Mouse (Mus musculus) gastrocnemius, postnatal 25 days (tissue): ENCODE data around the gene Tgfb1. TPM values are rescaled to one million over a fixed set of nuclear protein-coding genes. Genes with fewer than 3 reads are reported as not detected.
A peak's percentile ranks its signal among the peaks of the same experiment; 100 is the strongest.

ENCODE experiments used
- DNase-seq: peaks from one replicate; pipeline ENCODE4 v3.0.0; 2022
- total RNA-seq, 2 experiments: library from RNA; stranded (reverse); gene quantifications; 1 replicate in 1 of 2; 2 replicates in 1 of 2; pipeline ENCODE4 v1.2.3; 2021

The Tgfb1 gene
- total RNA-seq, 2 experiments from 2014 or later, result 6.3 to 7.2 TPM

DNA sequence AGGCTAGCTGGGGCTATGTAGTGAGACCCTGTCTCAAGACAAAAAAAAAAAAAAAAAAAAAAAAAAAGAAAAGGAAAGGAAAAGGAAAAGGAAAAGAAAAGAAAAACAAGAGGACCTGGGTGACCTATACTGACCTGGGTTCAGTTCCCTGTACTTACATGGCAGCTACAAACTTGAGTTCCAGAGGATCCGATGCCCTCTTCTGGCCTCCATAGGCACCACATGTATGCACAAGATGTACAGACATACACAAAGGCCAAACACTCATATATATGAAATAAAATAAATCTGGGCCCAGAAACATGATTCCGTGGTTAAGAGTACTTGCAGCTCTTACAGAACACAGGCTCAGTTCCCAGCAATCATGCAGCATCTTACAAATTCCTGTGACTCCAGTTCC is 50.1 kb downstream of the Tgfb1 start:
- no peak for DNase-seq

DNA sequence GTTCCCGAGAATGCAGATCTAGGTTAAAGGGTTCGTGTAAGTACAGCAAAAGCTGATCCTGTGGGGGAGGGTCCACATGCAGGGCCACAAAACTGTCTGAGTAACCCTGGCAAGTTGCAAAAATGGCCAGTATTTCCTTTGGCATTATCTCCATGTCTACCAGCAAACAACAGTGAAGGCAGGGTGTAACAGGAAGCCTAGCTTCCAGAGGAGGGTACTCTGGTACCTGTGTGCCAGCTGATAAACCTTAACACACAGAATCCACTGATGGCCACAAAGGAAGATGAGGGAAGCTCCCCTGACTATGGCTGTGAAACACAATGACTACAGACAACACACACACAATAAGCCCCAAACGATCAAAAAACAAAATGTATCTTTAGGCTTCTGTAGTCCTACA is 51.5 kb downstream of the Tgfb1 start:
- DNase-seq, result no peak

DNA sequence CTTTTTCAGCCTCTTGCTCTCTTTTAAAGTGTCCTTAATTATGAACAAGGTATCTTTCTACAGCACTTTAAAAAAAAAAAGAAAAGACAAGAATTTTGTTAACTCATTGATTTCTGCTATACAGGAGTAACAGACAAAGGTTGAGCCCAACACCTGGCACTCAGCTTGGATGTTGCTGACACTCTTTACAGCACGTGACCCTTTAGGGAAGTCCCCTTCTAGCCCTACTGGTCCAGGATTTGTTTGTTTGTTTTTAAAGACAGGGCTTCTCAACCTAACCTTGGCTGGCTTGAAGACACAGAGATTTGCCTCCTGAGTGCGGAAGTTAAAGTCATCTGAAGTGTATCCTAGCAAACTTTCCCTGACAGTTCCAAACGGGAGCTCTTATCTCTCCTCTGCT is 60.0 kb downstream of the Tgfb1 start:
- no peak for DNase-seq

DNA sequence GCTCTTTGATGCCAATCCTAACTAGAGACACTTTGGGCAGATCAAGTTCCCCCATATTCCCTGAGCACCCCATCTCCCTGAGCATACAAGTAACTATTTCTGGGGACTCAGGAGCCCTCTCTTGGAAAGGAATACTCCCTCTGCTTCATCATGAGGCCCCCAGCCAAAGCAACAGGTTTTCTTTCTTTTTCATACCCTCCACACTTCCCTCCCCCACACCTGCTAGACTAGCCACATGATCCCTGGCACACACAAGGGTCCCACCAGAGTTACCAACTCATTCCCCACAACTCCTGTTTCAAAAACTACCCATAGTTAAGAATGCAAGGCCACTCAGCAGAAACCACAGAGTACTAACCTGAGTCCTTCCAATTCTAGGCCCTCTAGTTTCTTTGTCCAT is 66.3 kb downstream of the Tgfb1 start:
- DNase-seq, result no peak

DNA sequence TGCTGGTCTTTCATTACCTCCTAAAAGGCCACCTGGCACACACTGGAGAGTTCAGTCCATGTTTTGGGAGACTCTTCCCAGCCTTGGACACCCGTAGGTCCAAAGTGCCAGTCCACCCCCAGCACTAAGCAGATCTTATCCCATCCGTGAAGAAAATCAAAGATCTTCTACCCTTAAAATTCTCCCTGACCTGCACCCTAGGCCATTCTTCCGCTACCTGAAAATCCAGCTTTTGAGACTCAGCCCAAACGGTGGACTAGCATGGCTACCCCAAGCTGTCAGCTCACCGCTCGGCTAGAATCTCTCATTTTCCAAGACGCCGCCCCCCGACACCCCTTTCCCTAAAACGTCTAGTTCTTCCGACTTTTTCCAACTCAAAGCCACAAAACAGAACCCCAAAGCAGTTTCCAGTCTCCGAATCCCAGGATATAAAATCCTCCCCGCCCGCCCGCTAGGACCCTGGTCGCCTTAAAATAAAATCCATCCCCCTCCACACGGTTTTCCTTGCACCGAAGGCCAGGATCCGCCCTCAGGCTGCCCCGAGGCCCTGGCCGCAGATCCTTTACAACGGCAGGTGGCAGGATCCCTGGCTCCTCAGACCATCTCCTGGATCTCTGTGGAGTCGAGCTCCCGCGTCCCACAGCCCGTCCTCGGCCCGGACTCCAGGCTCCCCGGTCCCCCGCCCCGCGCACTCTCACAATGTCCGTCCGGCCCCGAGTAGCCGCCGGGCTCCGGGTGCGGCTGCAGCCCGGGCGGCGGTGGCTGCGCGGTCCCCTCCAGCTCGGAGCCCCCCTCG is 67.0 kb downstream of the Tgfb1 start:
- peak; percentile 63 for DNase-seq

DNA sequence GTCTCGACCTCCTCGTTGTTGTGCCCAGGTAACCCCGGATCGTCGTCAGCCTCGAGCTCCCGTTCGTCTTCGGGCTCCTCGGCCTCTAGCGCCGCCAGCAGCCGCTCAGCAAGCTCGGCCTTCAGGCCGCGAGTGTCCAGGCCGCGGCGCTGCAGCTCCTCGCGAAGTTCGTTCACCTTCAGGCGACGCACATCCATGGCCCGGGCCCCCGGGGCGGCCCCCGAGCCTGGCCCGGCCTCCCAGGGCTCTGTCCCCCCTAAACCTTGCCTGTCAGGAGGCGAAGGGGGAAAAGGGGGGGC is 67.6 kb downstream of the Tgfb1 start:
- no peak for DNase-seq

Other genes with a start within 250 kb of the Tgfb1 start
- gene Ceacam1, start 209.4 kb upstream of the Tgfb1 start, total RNA-seq, result 1 to 10 TPM; 4.1 to 5.2 TPM
- gene Ceacam2, start 147.1 kb upstream of the Tgfb1 start, total RNA-seq, result under 1 TPM; 0.49 to 0.59 TPM
- not detected for gene Erich4, start 71.1 kb upstream of the Tgfb1 start, total RNA-seq
- gene Dmac2, start 67.6 kb upstream of the Tgfb1 start, total RNA-seq, result 10 to 100 TPM; 36.9 to 38.6 TPM
- gene B3gnt8, start 60.3 kb upstream of the Tgfb1 start, total RNA-seq, result 1 to 10 TPM in 1 of 2 experiments, under 1 TPM in 1; 0.87 to 1.5 TPM
- 10 to 100 TPM; 73.7 to 80.6 TPM for gene Bckdha, start 28.0 kb upstream of the Tgfb1 start, total RNA-seq
- 10 to 100 TPM; 19.5 to 20.8 TPM for gene Exosc5, start 27.8 kb upstream of the Tgfb1 start, total RNA-seq
- gene Tmem91, start 11.8 kb upstream of the Tgfb1 start, total RNA-seq, result not detected
- gene B9d2, start 6.2 kb upstream of the Tgfb1 start, total RNA-seq, result 1 to 10 TPM; 8.4 to 8.8 TPM
- 10 to 100 TPM; 33.6 to 36.2 TPM for gene Ccdc97, start 32.1 kb downstream of the Tgfb1 start, total RNA-seq
- 10 to 100 TPM; 55.3 to 57.2 TPM for gene Hnrnpul1, start 67.8 kb downstream of the Tgfb1 start, total RNA-seq
- 10 to 100 TPM; 41.1 to 42.4 TPM for gene Axl, start 101.7 kb downstream of the Tgfb1 start, total RNA-seq
- under 1 TPM; 0.13 to 0.16 TPM for gene Cyp2s1, start 129.9 kb downstream of the Tgfb1 start, total RNA-seq
- gene Cyp2b10, start 210.6 kb downstream of the Tgfb1 start, total RNA-seq, result not detected